Mouse (Mus musculus) bone marrow, adult 2 months (tissue): ENCODE data around the gene Xylb. TPM values are rescaled to one million over a fixed set of nuclear protein-coding genes. Genes with fewer than 3 reads are reported as not detected.

ENCODE experiments used
- H3K27ac ChIP-seq: fragments of 200-500 bp; 2 replicates; pipeline ENCODE4 v1.5.1; 2012; ENCODE audit warnings: low read depth, mild to moderate bottlenecking, control low read depth, inconsistent platforms, low read length; ENCODE audit not compliant: control insufficient read depth, poor library complexity, insufficient read depth
- H3K4me1 ChIP-seq: fragments of 200-500 bp; 2 replicates; pipeline ENCODE4 v1.6.1; 2011; ENCODE audit warnings: low read length; ENCODE audit not compliant: control insufficient read depth, insufficient read depth
- H3K4me3 ChIP-seq: fragments of 200-500 bp; replicated peaks from 2 replicates; pipeline ENCODE3; 2011; ENCODE audit warnings: mild to moderate bottlenecking, low read depth, low read length, control low read depth; ENCODE audit not compliant: control insufficient read depth
- CTCF ChIP-seq: fragments of 200-500 bp; IDR thresholded peaks from 2 replicates; pipeline ENCODE4 v1.5.1; 2011; ENCODE audit warnings: low read length, control low read depth; ENCODE audit not compliant: control insufficient read depth, insufficient read depth
- POLR2A ChIP-seq: fragments of 200-500 bp; IDR thresholded peaks from 2 replicates; pipeline ENCODE4 v1.6.1; 2011; ENCODE audit warnings: low read depth, mild to moderate bottlenecking, control low read depth, low read length, borderline replicate concordance; ENCODE audit not compliant: control insufficient read depth
- WGBS: fragments of 180-500 bp; shearing (Covaris S2); methylation state at CpG from one replicate; pipeline ENCODE4 v1.1.7; 2018; 5-methylcytosine and 5-hydroxymethylcytosine counted together
- polyA plus RNA-seq: library from polyadenylated mRNA; stranded (reverse); fragments of >200 nt; gene quantifications from 2 replicates; pipeline ENCODE4 v1.2.4, GENCODE M21; 2011; ENCODE audit warnings: low replicate concordance; ENCODE audit not compliant: missing spikeins, insufficient read depth, insufficient read length

Gene Xylb
- polyA plus RNA-seq, 1 experiment: 2.3 TPM

DNA sequence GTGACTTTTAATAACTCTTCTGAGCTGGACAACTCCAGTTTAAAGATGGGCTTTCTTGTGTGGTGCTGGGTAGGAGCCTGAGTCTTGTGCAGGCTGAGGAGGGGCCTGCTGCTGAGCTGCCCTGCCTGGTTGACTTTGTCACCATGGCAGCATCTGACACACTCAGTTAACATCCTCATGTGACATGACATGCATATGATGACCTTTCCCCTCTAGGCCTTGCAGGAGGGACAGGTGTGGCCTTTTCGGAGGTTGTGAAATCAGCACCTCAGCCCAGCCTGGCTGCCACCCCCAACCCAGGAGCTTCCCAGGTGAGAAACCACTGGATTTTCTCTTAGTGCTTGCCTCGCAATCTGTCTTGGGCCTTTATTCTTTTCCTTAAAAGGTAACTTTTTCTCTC is 33.0 kb downstream of the Xylb start:
- WGBS: 83% methylated on average over 2 of the region's 2 CpGs
- no peak for TF ChIP-seq POLR2A
- no peak for TF ChIP-seq CTCF
- Histone ChIP-seq H3K4me3 (no peak overlapping the region), H3K27ac (no peak overlapping the region), H3K4me1 (peaks cover 1% of the 10 kb centered on the region; the same call in 1 of the 2 replicates)

DNA sequence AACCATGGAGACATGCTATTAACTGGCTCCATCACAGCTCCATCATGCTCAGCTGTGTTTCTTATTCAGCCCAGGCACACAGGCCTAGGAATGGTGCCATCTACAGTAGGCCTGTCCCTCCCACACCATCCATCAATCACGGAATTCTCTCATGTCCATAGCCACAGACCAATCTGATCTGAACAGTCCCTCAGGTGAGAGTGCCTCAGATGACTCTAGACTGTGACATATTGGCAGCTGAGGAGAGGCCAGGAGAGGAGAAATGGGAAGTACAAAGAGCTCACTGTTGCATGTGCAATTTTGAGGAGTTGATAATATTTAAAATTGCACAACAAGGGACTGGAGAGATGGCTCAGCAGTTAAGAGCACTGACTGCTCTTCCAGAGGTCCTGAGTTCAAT is 37.6 kb downstream of the Xylb start:
- Histone ChIP-seq H3K4me1 (peaks cover 1% of the 10 kb centered on the region; the same call in 1 of the 2 replicates), H3K27ac (no peak overlapping the region), H3K4me3 (no peak overlapping the region)
- WGBS: 95% methylated on average over 1 of the region's 1 CpGs
- TF ChIP-seq CTCF (no peak), POLR2A (no peak)

DNA sequence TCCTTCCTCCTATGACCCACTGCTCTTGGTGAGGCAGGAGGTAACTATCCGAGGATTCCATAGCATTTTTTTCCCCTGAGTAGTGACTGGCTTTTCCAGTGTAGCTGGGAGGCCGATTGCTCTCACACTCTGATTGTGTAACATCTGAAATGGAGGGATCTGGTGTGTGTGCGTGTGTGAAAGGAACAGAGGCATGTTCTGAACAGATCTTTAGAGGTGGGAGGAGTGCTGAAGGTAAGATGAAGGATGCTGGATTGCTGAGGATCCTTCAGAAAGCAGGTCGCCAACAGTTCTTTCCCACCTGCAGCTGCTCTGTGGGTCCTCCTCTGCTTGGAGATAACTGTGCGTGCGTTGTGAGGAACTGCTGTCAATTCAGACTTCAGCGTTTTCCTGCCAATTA is 44.2 kb downstream of the Xylb start:
- 0% methylated on average over 7 of the region's 7 CpGs for WGBS
- peak overlapping the region; percentile 42 for H3K4me3 ChIP-seq
- H3K27ac ChIP-seq: no peak overlapping the region
- TF ChIP-seq POLR2A: no peak
- no peak for TF ChIP-seq CTCF
- H3K4me1 ChIP-seq: peaks cover 1% of the 10 kb centered on the region; the same call in 1 of the 2 replicates

DNA sequence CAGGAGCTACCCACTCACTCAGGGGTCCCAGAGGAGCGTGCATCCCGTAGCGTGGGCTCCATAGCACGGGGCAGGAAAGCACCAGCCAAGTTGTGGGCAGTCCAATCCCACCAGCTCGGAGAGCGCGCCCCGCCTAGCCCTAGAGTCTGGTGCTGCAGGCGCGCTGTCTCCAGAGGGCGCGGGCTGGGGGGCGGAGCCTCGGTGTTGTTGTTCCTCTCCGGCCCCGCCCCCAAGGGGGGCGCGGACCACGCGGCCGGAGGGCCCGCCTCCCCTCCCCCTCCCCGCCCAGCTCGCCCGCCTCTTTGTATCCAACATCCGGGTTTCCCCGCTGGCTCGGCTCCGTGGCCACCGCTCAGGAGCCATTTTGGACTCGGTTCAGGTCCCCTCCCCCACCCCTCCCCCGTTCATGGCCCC is 44.6 kb downstream of the Xylb start, which contains the start of gene Acvr2b:
TSS of gene Acvr2b (plus strand) at position 318 of the 414 bp plus-strand sequence.
- TF ChIP-seq POLR2A (no peak), CTCF (no peak)
- Histone ChIP-seq H3K4me3 (peak within 1 kb of the TSS; percentile 57), H3K27ac (peak within 1 kb of the TSS; percentile 52; the same call in 1 of the 2 replicates), H3K4me1 (peaks cover 1% of the 10 kb centered on the region; the same call in 1 of the 2 replicates)
- WGBS: under 1% methylated on average over 25 of the region's 32 CpGs

GRCm38 (mm10) chr9:119402253-119403235 is 45.4 kb downstream of the Xylb start:
- Histone ChIP-seq H3K4me3 (peak overlapping the region; percentile 57), H3K27ac (peak overlapping the region; percentile 52; the same call in 1 of the 2 replicates), H3K4me1 (peaks cover 1% of the 10 kb centered on the region; the same call in 1 of the 2 replicates)
- WGBS: under 1% methylated on average over 115 of the region's 127 CpGs
- TF ChIP-seq POLR2A: no peak
- TF ChIP-seq CTCF: no peak

GRCm38 (mm10) chr9:119403236-119403641 is 46.1 kb downstream of the Xylb start:
- H3K4me1 ChIP-seq: peaks cover 1% of the 10 kb centered on the region; the same call in 1 of the 2 replicates
- under 1% methylated on average over 26 of the region's 26 CpGs for WGBS
- TF ChIP-seq CTCF (no peak), POLR2A (no peak)
- no peak overlapping the region for H3K27ac ChIP-seq
- peak overlapping the region; percentile 43 for H3K4me3 ChIP-seq

- Histone ChIP-seq H3K4me3 (no peak overlapping the region), H3K4me1 (peaks cover 1% of the 10 kb centered on the region; the same call in 1 of the 2 replicates), H3K27ac (no peak overlapping the region)
- 10% methylated on average over 5 of the region's 5 CpGs for WGBS
- TF ChIP-seq CTCF: no peak
- TF ChIP-seq POLR2A: no peak
Measured at GRCm38 (mm10) chr9:119404090-119404489, 46.9 kb downstream of the Xylb start.

GRCm38 (mm10) chr9:119407884-119408283 is 50.7 kb downstream of the Xylb start:
- TF ChIP-seq CTCF (no peak), POLR2A (no peak)
- no peak overlapping the region for H3K4me3 ChIP-seq
- no peaks in the 10 kb centered on the region; the same call in 1 of the 2 replicates for H3K4me1 ChIP-seq
- 92% methylated on average over 15 of the region's 15 CpGs for WGBS
- no peak overlapping the region for H3K27ac ChIP-seq
